Mouse (Mus musculus): ENCODE measurements around the gene Ly6g5c. TPM values are rescaled to one million over a fixed set of nuclear protein-coding genes. Genes with fewer than 3 reads are reported as not detected.

The Ly6g5c gene
- total RNA-seq, 2 experiments from 2014 or later = not detected

GRCm38 (mm10) chr17:35135591-35136320 is 27.7 kb downstream of the Ly6g5c start:
- DNase-seq = no peak
- intact Hi-C loops (cut with DNase I) = no loop called here

DNA sequence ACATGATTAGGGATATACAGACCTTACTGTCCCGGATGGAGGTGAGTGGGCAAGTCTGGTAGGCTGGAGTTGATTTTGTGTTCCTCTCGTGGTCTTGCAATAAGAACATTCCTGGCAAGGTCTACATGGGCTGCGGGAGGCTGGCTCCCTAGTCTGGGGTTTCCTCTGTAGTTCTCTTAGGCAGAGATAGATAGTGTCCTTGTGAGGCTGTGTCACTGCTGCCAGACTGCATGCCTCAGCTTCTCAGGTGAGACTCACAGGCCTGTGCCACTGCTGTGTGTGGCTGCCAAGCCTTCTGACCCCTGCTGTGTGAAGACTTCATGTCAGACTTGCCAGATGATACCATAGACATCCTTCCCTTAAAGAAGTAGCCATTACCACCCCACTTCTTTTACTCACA is 31.2 kb downstream of the Ly6g5c start:
- intact Hi-C loops (cut with DNase I) = no loop called here
- no peak for DNase-seq

DNA sequence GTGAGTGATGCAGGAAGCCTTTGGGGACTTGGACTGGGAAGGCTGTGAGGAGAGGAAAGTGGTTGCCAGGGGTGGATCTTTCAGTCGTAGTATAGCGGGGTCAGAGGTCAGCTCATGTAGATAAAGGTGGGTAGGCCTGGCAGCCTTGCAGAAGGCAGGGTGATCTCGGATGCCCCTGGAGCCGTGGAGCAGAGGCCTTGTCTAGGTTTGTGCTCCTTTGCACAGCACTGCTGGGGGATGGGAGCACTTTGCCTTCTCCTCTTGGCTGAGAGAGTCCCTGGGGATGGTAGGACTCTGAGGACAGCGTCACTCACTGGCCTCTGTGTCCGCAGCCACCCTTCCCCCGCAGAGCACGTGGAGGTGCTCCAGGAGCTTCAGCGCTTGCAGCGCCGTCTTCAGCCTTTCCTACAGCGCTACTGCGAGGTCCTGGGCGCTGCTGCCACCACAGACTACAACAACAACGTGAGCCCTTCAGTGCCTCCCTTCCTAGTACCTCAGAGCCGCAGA is 32.5 kb downstream of the Ly6g5c start:
- intact Hi-C loops (cut with DNase I) = no loop called here
- no peak for DNase-seq

- intact Hi-C loops (cut with DNase I) = no loop called here
- no peak for DNase-seq
Observed at GRCm38 (mm10) chr17:35141971-35142370, 33.9 kb downstream of the Ly6g5c start.

DNA sequence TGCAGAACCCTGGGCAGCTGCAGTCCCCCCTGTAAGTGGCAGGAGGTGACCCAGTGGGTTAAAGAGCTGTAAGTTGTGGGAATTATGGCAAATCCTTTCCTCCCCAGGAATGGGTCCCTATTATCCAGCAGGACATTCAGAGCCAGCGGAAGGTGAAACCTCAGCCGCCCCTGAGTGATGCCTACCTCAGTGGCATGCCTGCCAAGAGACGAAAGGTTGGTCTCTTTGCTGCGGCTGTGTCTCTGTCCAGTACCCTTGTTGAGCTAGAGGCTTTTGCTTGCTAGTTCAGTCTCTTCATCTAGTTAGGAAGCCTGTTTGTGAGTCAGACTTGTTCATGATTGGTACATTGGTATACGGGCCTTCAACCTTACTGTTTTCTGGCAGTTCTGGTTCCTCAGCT is 38.1 kb downstream of the Ly6g5c start:
- intact Hi-C loops (cut with DNase I) = no loop called here
- DNase-seq = no peak

DNA sequence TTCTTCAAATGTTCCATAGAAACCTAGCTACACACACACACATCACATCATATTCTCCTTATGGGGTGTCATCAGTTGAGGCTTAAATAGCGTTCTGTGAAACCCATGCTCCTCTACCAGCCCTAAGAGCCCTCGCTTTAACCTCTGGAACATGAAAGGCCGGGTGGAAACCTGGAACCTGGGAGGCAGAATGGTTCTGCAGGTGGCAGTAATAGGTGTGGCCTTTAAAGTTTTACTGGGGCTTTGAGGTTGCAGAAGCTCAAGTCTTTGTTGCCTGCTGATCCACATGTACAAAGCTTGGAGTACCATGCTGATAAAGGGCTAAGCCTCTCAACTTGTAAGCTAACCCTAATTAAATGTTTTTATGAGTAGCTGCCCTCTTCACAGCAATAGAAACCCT is 39.3 kb downstream of the Ly6g5c start:
- DNase-seq = no peak
- intact Hi-C loops (cut with DNase I) = no loop called here

- DNase-seq = no peak
- intact Hi-C loops (cut with DNase I) = no loop called here
Observed at GRCm38 (mm10) chr17:35147922-35148639, 40.0 kb downstream of the Ly6g5c start.

DNA sequence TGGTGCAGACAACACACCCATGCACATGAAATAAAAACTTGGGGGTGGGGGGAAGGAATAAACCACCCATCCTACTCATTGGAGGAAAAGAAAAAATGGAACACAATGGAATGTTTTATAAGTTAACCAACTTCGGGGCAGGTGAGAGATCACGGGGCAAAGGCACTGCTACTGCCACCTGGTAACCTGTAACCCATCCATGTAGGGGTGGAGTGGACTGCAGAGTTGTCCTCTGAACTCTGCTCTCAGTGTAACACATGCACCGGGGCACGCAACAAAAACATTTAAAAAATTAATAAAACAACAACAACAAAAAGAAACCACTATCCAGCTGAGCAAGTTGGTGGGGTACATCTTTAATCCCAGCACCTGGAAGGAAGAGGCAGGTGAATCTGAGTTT is 44.0 kb downstream of the Ly6g5c start:
- intact Hi-C loops (cut with DNase I) = no loop called here
- DNase-seq = no peak

DNA sequence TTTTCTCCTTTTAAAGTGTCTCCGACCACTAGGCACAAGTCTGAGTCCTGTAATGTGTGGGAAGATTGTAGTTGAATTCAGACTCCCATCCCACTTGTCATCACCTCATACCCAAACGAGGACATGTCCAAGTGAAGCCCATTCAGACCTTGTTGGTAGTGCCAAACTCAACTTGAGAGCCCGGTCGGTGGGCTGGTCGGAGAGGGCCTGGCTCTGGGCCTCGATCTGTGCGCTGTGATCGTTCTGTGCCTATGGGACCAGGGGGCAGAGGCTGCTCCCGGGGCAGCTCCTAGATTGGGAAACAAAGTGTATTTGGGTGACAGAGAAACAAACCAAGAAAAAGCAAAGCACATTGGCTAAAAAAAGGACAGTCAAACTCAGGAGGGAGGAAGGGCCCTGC is 45.0 kb downstream of the Ly6g5c start:
- intact Hi-C loops (cut with DNase I) = no loop called here

DNA sequence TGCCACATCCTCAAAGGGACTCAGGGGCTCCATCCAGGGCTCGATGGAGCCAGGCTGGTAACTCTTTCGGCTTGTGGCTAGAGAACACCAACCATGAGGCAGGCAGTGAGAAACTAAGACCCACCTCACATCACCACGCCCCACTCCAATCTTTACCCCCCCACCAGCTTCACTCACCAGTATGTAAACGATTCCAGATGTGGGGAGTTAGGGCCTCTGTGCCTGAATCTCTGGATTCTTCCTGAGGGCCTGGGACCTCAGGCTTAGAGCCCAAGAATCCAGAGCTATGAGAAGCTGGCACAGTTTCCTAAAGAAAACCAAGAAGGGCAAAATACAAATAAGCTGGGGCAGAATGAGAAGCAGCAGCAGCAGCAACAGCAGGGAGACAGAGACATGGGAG is 45.9 kb downstream of the Ly6g5c start:
- intact Hi-C loops (cut with DNase I) = no loop called here
- DNase-seq = no peak

More for the DNA sequence above, 45.0 kb downstream of the Ly6g5c start:
- no peak for DNase-seq

GRCm38 (mm10) chr17:35154616-35155015 is 46.5 kb downstream of the Ly6g5c start:
- intact Hi-C loops (cut with DNase I) = no loop called here
- DNase-seq = no peak

DNA sequence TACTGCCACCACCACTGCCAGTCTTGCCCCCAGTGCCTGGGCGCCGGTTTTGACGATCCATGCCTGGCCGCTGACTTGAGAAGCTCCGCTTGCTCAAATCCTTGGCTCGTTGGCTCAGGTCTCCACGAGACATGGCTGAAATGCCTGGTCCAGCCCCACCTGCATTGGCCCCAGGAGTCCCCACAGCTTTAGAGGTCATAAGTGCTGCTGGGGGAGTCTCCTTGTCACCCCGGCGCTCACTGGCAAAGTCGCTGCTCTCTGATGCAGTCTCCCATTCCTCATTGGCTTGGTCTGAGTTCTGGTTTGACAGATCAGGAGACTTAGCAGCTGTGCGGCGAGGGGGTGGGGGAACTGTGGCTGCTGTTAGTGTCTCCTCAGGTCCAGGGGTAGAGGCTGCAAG is 47.4 kb downstream of the Ly6g5c start:
- intact Hi-C loops (cut with DNase I) = no loop called here

GRCm38 (mm10) chr17:35156461-35157200 is 48.6 kb downstream of the Ly6g5c start:
- DNase-seq = no peak
- intact Hi-C loops (cut with DNase I) = no loop called here

More for the DNA sequence above, 47.4 kb downstream of the Ly6g5c start:
- DNase-seq = no peak

GRCm38 (mm10) chr17:35157254-35157653 is 49.2 kb downstream of the Ly6g5c start:
- DNase-seq = no peak
- intact Hi-C loops (cut with DNase I) = no loop called here

DNA sequence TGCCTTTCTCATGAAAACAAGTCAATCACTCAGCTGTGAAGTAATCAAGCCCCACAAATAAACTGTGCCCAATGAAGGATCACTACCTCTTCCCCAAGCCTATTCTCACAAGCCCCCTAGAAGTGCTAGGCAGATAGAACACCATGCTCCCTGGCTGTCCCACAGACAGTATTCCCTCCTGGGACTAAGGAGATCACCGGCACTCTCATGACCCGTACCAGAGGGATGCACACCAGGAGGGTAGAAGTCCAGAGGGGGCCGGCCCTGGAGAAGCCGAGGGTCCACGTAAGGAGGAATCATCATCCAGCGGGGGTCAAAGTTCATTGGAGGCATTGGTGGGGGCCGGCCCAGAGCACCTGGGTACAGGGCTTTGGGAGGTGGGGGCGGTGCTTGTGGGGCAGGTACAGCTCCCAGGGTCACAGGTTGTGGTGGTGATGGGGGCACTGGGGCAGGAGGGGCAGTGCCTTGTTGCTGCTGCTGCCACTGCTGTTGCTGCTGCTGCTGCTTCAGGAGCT is 49.6 kb downstream of the Ly6g5c start:
- intact Hi-C loops (cut with DNase I) = no loop called here
- DNase-seq = no peak

- intact Hi-C loops (cut with DNase I) = no loop called here
- DNase-seq = no peak
Observed at GRCm38 (mm10) chr17:35158850-35159593, 50.9 kb downstream of the Ly6g5c start.

- no peak for DNase-seq
- intact Hi-C loops (cut with DNase I) = no loop called here
Observed at GRCm38 (mm10) chr17:35159638-35160037, 51.6 kb downstream of the Ly6g5c start.

DNA sequence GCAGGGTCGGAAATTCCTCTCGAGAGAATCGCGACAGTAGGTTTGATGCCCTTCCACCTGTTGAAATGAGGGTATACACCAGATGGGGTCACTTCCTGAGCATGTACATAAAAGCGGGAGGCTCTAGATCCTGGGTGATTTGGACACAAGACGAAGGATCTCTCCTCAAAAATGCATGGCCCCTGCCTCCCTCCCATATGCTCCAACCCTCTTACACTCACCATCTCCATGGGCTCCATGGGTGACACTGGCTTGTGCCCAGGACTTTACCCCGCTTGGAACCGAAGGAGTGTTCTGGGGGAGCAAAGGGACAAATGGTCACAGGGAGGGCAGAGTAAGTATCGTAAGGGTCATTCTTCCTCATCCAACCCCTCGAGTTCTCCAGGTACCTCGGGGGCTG is 53.3 kb downstream of the Ly6g5c start:
- no peak for DNase-seq
- intact Hi-C loops (cut with DNase I) = no loop called here

All from left cerebral cortex, postnatal 4 days (tissue).